Mouse (Mus musculus) midbrain, postnatal 0 days (tissue): ENCODE data around the gene Fam213b. TPM values are rescaled to one million over a fixed set of nuclear protein-coding genes. Genes with fewer than 3 reads are reported as not detected.

ENCODE experiments used
- ATAC-seq: fragments of 200-750 bp; cut with Nextera tagmentation; 2 replicates; pipeline ENCODE4 v1.8.0; 2017; ENCODE audit warnings: moderate number of reproducible peaks, mild to moderate bottlenecking, moderate TSS enrichment, moderate library complexity; ENCODE audit not compliant: low FRiP score
- DNase-seq: peaks from one replicate; pipeline ENCODE4 v3.0.0-alpha.2; 2015; ENCODE audit warnings: low spot score
- H3K27ac ChIP-seq: fragments of 300-500 bp; sonication (generic); 2 replicates; pipeline ENCODE4 v1.5.1; 2014; ENCODE audit warnings: low read depth, mild to moderate bottlenecking, low read length, mixed read lengths
- H3K27me3 ChIP-seq: fragments of 300-500 bp; sonication (generic); 2 replicates; pipeline ENCODE4 v1.6.1; 2014; ENCODE audit warnings: low read length, control low read depth, mixed read lengths; ENCODE audit not compliant: insufficient read depth
- H3K36me3 ChIP-seq: fragments of 300-500 bp; sonication (generic); 2 replicates; pipeline ENCODE4 v1.6.1; 2014; ENCODE audit warnings: low read length, control low read depth, mixed read lengths; ENCODE audit not compliant: insufficient read depth
- H3K4me1 ChIP-seq: fragments of 300-500 bp; sonication (generic); 2 replicates; pipeline ENCODE4 v1.6.1; 2014; ENCODE audit warnings: mild to moderate bottlenecking, control low read depth, antibody characterized with exemption, low read length, mixed read lengths; ENCODE audit not compliant: insufficient read depth
- H3K4me2 ChIP-seq: fragments of 300-500 bp; sonication (generic); 2 replicates; pipeline ENCODE4 v1.6.1; 2014; ENCODE audit warnings: low read depth, mild to moderate bottlenecking, low read length, mixed read lengths; ENCODE audit not compliant: poor library complexity, severe bottlenecking
- H3K4me3 ChIP-seq: fragments of 300-500 bp; sonication (generic); 2 replicates; pipeline ENCODE4 v1.5.1; 2014; ENCODE audit warnings: low read depth, mild to moderate bottlenecking, low read length, moderate library complexity
- H3K9ac ChIP-seq: fragments of 300-500 bp; sonication (generic); replicated peaks from 2 replicates; pipeline ENCODE4 v1.6.1; 2014; ENCODE audit warnings: mild to moderate bottlenecking, low read length, moderate library complexity, mixed read lengths; ENCODE audit not compliant: poor library complexity, severe bottlenecking
- H3K9me3 ChIP-seq: fragments of 300-500 bp; sonication (generic); 2 replicates; pipeline ENCODE4 v1.6.1; 2016; ENCODE audit warnings: low read length, control low read depth
- CTCF ChIP-seq: IDR thresholded peaks from 2 replicates; pipeline ENCODE4 v1.5.1; 2016; ENCODE audit warnings: antibody characterized with exemption, mild to moderate bottlenecking
- whole genome bisulfite sequencing: fragments of 180-500 bp; shearing (Covaris S2); extraction: QIAGEN DNeasy Blood & Tissue Kit; methylation state at CpG from one replicate; pipeline ENCODE4 v1.1.7; 2014; 5-methylcytosine and 5-hydroxymethylcytosine counted together
- polyA plus RNA-seq: library from polyadenylated mRNA; unstranded; fragments of >200 nt; fragmentation: Nextera tagmentation; extraction: Ambion mirVana; gene quantifications from 2 replicates; pipeline ENCODE4 v1.2.1, GENCODE M21; 2015
- total RNA-seq: library from RNA; depleted of rRNA; stranded (reverse); fragments of >200 nt; gene quantifications from 2 replicates; pipeline ENCODE4 v1.2.3, GENCODE M21; 2014; rRNA removed

Fam213b gene
- total and polyA plus RNA-seq, 2 experiments from 2014 or later: 36.6 to 73.3 TPM

- 82% methylated on average over 4 of the region's 4 CpGs for WGBS
- DNase-seq: no peak
- 0 out of 2 replicates have a peak, but pooled peaks cover 4% of the 10 kb centered on the region for H3K4me1 ChIP-seq
- peaks cover 4% of the 10 kb centered on the region; the same call in 1 of the 2 replicates for H3K27me3 ChIP-seq
- ATAC-seq: no peak
- H3K9ac ChIP-seq: no peak overlapping the region
- no peak overlapping the region for H3K4me2 ChIP-seq
- no peak overlapping the region for H3K4me3 ChIP-seq
- TF ChIP-seq CTCF: no peak
- no peaks in the 10 kb centered on the region for H3K9me3 ChIP-seq
- no peaks in the 10 kb centered on the region for H3K36me3 ChIP-seq
- no peak overlapping the region for H3K27ac ChIP-seq
Observed at GRCm38 (mm10) chr4:154853881-154854280, 45.1 kb downstream of the Fam213b start.

GRCm38 (mm10) chr4:154852696-154853095, 46.2 kb downstream of the Fam213b start:
- Histone ChIP-seq H3K36me3 (no peaks in the 10 kb centered on the region), H3K9ac (no peak overlapping the region), H3K9me3 (no peaks in the 10 kb centered on the region), H3K4me3 (no peak overlapping the region), H3K4me2 (no peak overlapping the region), H3K4me1 (0 out of 2 replicates have a peak, but pooled peaks cover 4% of the 10 kb centered on the region), H3K27me3 (peaks cover 4% of the 10 kb centered on the region; the same call in 1 of the 2 replicates), H3K27ac (no peak overlapping the region)
- WGBS: 95% methylated on average over 1 of the region's 1 CpGs
- DNase-seq: no peak
- no peak for TF ChIP-seq CTCF
- no peak for ATAC-seq

Other genes starting within 250 kb of the Fam213b start
- not detected in 2 replicates for gene Actrt2, start 231.3 kb downstream of the Fam213b start, total RNA-seq
- gene Actrt2, start 231.3 kb downstream of the Fam213b start, polyA plus RNA-seq: not detected in 2 replicates
- 2.5 and 3.9 TPM in 2 replicates for gene Ttc34, start 61.7 kb downstream of the Fam213b start, total RNA-seq
- gene Ttc34, start 61.7 kb downstream of the Fam213b start, polyA plus RNA-seq: 2.9 and 3.3 TPM in 2 replicates
- 0.76 and 0.82 TPM in 2 replicates for gene Mmel1, start 29.6 kb downstream of the Fam213b start, total RNA-seq
- gene Mmel1, start 29.6 kb downstream of the Fam213b start, polyA plus RNA-seq: 0.89 and 0.93 TPM in 2 replicates
- gene Tnfrsf14, start 29.4 kb upstream of the Fam213b start, total RNA-seq: 1.1 and 2.3 TPM in 2 replicates
- not detected in 2 replicates for gene Tnfrsf14, start 29.4 kb upstream of the Fam213b start, polyA plus RNA-seq
- 111 and 115 TPM in 2 replicates for gene Hes5, start 61.8 kb upstream of the Fam213b start, total RNA-seq
- gene Hes5, start 61.8 kb upstream of the Fam213b start, polyA plus RNA-seq: 165 and 180 TPM in 2 replicates
- gene Pank4, start 65.0 kb upstream of the Fam213b start, total RNA-seq: 36.7 and 39.8 TPM in 2 replicates
- 27.3 and 28.8 TPM in 2 replicates for gene Pank4, start 65.0 kb upstream of the Fam213b start, polyA plus RNA-seq
- 49.8 and 51.1 TPM in 2 replicates for gene Plch2, start 157.6 kb upstream of the Fam213b start, total RNA-seq
- 21.1 and 21.7 TPM in 2 replicates for gene Plch2, start 157.6 kb upstream of the Fam213b start, polyA plus RNA-seq
- 12.2 and 14.0 TPM in 2 replicates for gene Pex10, start 167.9 kb upstream of the Fam213b start, total RNA-seq
- 15.2 and 15.7 TPM in 2 replicates for gene Pex10, start 167.9 kb upstream of the Fam213b start, polyA plus RNA-seq
- gene Rer1, start 187.2 kb upstream of the Fam213b start, total RNA-seq: 91.4 and 104 TPM in 2 replicates
- gene Rer1, start 187.2 kb upstream of the Fam213b start, polyA plus RNA-seq: 132 and 133 TPM in 2 replicates
- 3.3 and 8.5 TPM in 2 replicates for gene Morn1, start 187.4 kb upstream of the Fam213b start, total RNA-seq
- gene Morn1, start 187.4 kb upstream of the Fam213b start, polyA plus RNA-seq: 8.6 and 8.9 TPM in 2 replicates